Mouse (Mus musculus) hindbrain, postnatal 0 days (tissue): ENCODE measurements around the gene 1810043G02Rik. TPM values are rescaled to one million over a fixed set of nuclear protein-coding genes. Genes with fewer than 3 reads are reported as not detected.
"Not testable (repeated sequence)": the region's sequence is repeated elsewhere in the genome, so short reads cannot be mapped to it uniquely, and the experiment has no call there.

Experiments used
- ATAC-seq: fragments of 200-750 bp; cut with Nextera tagmentation; 2 replicates; pipeline ENCODE4 v1.8.0; 2017; ENCODE audit warnings: mild to moderate bottlenecking, moderate TSS enrichment, moderate library complexity
- DNase-seq: peaks from one replicate; pipeline ENCODE4 v3.0.0-alpha.2; 2015; ENCODE audit warnings: low spot score
- H3K27ac ChIP-seq: fragments of 300-500 bp; sonication (generic); 2 replicates; pipeline ENCODE4 v1.5.1; 2014; ENCODE audit warnings: mild to moderate bottlenecking
- H3K27me3 ChIP-seq: fragments of 300-500 bp; sonication (generic); 2 replicates; pipeline ENCODE4 v1.6.1; 2014; ENCODE audit warnings: low read length, mixed read lengths; ENCODE audit not compliant: insufficient read depth
- H3K36me3 ChIP-seq: fragments of 300-500 bp; sonication (generic); 2 replicates; pipeline ENCODE4 v1.6.1; 2014; ENCODE audit warnings: low read length, mixed read lengths; ENCODE audit not compliant: insufficient read depth
- H3K4me1 ChIP-seq: fragments of 300-500 bp; sonication (generic); 2 replicates; pipeline ENCODE4 v1.6.1; 2014; ENCODE audit warnings: antibody characterized with exemption, low read length, mixed read lengths; ENCODE audit not compliant: insufficient read depth
- H3K4me2 ChIP-seq: fragments of 300-500 bp; sonication (generic); 2 replicates; pipeline ENCODE4 v1.6.1; 2014; ENCODE audit warnings: low read depth, mild to moderate bottlenecking, low read length, moderate library complexity, mixed read lengths
- H3K4me3 ChIP-seq: fragments of 300-500 bp; sonication (generic); 2 replicates; pipeline ENCODE4 v1.5.1; 2014; ENCODE audit warnings: low read length
- H3K9ac ChIP-seq: fragments of 300-500 bp; sonication (generic); replicated peaks from 2 replicates; pipeline ENCODE4 v1.6.1; 2014; ENCODE audit warnings: mild to moderate bottlenecking, low read length, moderate library complexity, mixed read lengths
- H3K9me3 ChIP-seq: fragments of 300-500 bp; sonication (generic); 2 replicates; pipeline ENCODE4 v1.6.1; 2016; ENCODE audit warnings: low read length, mixed read lengths
- CTCF ChIP-seq: IDR thresholded peaks from 2 replicates; pipeline ENCODE4 v1.5.1; 2016; ENCODE audit warnings: antibody characterized with exemption, control low read depth, low read depth
- WGBS: fragments of 180-500 bp; shearing (Covaris S2); extraction: QIAGEN DNeasy Blood & Tissue Kit; methylation state at CpG from one replicate; pipeline ENCODE4 v1.1.7; 2014; 5-methylcytosine and 5-hydroxymethylcytosine counted together
- polyA plus RNA-seq: library from polyadenylated mRNA; unstranded; fragments of >200 nt; fragmentation: Nextera tagmentation; extraction: Ambion mirVana; gene quantifications from 2 replicates; pipeline ENCODE4 v1.2.1, GENCODE M21; 2015
- total RNA-seq: library from RNA; depleted of rRNA; stranded (reverse); fragments of >200 nt; gene quantifications from 2 replicates; pipeline ENCODE4 v1.2.3, GENCODE M21; 2014; rRNA removed

The 1810043G02Rik gene
- total and polyA plus RNA-seq, 2 experiments from 2014 or later, result 58.5 to 75.7 TPM

DNA sequence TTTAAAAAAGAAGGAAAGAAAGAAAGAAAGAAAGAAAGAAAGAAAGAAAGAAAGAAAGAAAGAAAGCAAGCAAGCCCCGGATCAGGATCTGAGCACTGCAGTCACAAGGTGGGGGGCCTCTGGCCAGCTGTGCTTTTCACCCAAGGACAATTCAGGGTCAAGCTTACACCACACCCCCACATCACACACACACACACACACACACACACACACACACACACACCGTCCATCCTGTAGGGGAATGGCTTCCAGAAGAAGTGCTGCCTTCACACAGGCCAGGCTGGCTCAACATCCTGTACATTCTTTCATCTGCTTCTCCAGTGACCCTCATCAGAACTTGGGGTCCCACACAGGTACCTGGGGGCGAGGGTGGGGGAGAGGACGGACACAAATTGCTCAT, 41.0 kb downstream of the 1810043G02Rik start:
- H3K36me3 ChIP-seq, result no peaks in the 10 kb centered on the region
- no peaks in the 10 kb centered on the region for H3K27me3 ChIP-seq
- TF ChIP-seq CTCF, result no peak
- DNase-seq (no peak), ATAC-seq (0 out of 2 replicates have a peak, but pooled peaks have one; percentile 62)
- H3K27ac ChIP-seq, result no peak overlapping the region
- H3K4me3 ChIP-seq, result no peak overlapping the region
- H3K4me1 ChIP-seq, result no peaks in the 10 kb centered on the region
- H3K9ac ChIP-seq, result no peak overlapping the region
- H3K4me2 ChIP-seq, result no peak overlapping the region
- no peaks in the 10 kb centered on the region for H3K9me3 ChIP-seq
- WGBS, result 75% methylated on average over 4 of the region's 4 CpGs

DNA sequence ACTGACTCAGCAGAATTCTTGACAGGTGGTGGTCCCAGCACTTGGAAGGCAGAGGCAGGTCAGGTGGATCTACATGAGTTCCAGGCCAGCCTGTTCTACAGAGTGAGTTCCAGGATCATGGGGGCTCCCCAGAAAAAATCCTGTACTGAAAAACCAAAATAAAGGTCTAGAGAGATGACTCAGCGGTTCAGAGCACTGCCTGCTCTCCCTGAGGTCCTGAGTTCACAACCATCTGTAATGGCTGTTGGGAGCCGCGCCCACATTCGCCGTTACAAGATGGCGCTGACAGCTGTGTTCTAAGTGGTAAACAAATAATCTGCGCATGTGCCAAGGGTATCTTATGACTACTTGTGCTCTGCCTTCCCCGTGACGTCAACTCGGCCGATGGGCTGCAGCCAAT, 41.7 kb downstream of the 1810043G02Rik start:
- not testable (repeated sequence) for DNase-seq, H3K27me3 ChIP-seq, H3K9ac ChIP-seq, H3K27ac ChIP-seq, H3K36me3 ChIP-seq, H3K4me1 ChIP-seq, ATAC-seq, H3K4me2 ChIP-seq, H3K4me3 ChIP-seq, H3K9me3 ChIP-seq
- 97% methylated on average over 6 of the region's 11 CpGs for WGBS

GRCm38 (mm10) chr10:78025453-78025852, 47.1 kb downstream of the 1810043G02Rik start:
- peak; percentile 50 for TF ChIP-seq CTCF
- 63% methylated on average over 6 of the region's 8 CpGs for whole genome bisulfite sequencing
- not testable (repeated sequence) for H3K4me2 ChIP-seq, H3K4me3 ChIP-seq, H3K9ac ChIP-seq, H3K4me1 ChIP-seq, H3K36me3 ChIP-seq, ATAC-seq, H3K27me3 ChIP-seq, H3K9me3 ChIP-seq, H3K27ac ChIP-seq
- DNase-seq, result peak; percentile 23

GRCm38 (mm10) chr10:78028129-78028528, 49.8 kb downstream of the 1810043G02Rik start:
- no peaks in the 10 kb centered on the region for H3K36me3 ChIP-seq
- H3K27me3 ChIP-seq, result no peaks in the 10 kb centered on the region
- ATAC-seq (peak; percentile 83), DNase-seq (peak; percentile 92)
- TF ChIP-seq CTCF, result peak; percentile 98
- no peak overlapping the region for H3K27ac ChIP-seq
- no peaks in the 10 kb centered on the region for H3K4me1 ChIP-seq
- H3K4me2 ChIP-seq, result no peak overlapping the region
- no peaks in the 10 kb centered on the region for H3K9me3 ChIP-seq
- 5% methylated on average over 5 of the region's 5 CpGs for WGBS
- no peak overlapping the region for H3K9ac ChIP-seq
- H3K4me3 ChIP-seq, result no peak overlapping the region

- DNase-seq (no peak), ATAC-seq (no peak)
- Histone ChIP-seq H3K9ac (no peak overlapping the region), H3K36me3 (no peaks in the 10 kb centered on the region), H3K4me3 (no peak overlapping the region), H3K9me3 (no peaks in the 10 kb centered on the region), H3K4me1 (no peaks in the 10 kb centered on the region), H3K27me3 (no peaks in the 10 kb centered on the region), H3K27ac (no peak overlapping the region), H3K4me2 (no peak overlapping the region)
- no peak for TF ChIP-seq CTCF
- 91% methylated on average over 1 of the region's 1 CpGs for WGBS
Measured at GRCm38 (mm10) chr10:78029080-78029479, 50.8 kb downstream of the 1810043G02Rik start.

DNA sequence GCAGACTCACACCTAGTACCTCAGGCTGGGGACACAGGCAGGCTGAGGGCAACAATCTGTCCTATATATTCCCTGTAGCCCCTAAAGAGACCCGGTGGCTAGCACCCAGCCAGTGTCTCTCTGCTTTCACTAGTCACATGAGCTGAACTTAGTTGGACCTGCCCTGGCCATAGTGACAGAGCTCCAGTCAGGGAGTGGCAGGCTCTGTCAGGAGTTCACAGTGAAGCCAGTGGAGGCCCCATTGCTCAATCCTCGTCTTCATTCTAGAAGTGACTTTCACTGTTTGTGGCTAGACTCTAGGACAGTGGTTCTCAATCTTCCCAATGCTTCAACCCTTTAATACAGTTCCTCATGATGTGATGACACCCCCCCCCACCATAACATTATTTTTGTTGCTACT, 53.7 kb downstream of the 1810043G02Rik start:
- no peak for ATAC-seq
- Histone ChIP-seq H3K27ac (no peak overlapping the region), H3K9ac (no peak overlapping the region), H3K9me3 (no peaks in the 10 kb centered on the region), H3K4me3 (no peak overlapping the region), H3K36me3 (no peaks in the 10 kb centered on the region), H3K27me3 (no peaks in the 10 kb centered on the region), H3K4me1 (no peaks in the 10 kb centered on the region), H3K4me2 (no peak overlapping the region)
- no peak for TF ChIP-seq CTCF
- no peak for DNase-seq
- WGBS, result 81% methylated on average over 2 of the region's 2 CpGs

Other genes starting within 250 kb of the 1810043G02Rik start
- not detected in 2 replicates for gene Gm18596, start 235.9 kb upstream of the 1810043G02Rik start, total RNA-seq
- gene Gm18596, start 235.9 kb upstream of the 1810043G02Rik start, polyA plus RNA-seq, result not detected in 2 replicates
- gene Gm9736, start 227.2 kb upstream of the 1810043G02Rik start, total RNA-seq, result not detected in 2 replicates
- not detected in 2 replicates for gene Gm9736, start 227.2 kb upstream of the 1810043G02Rik start, polyA plus RNA-seq
- not detected in 2 replicates for gene Gm3233, start 218.8 kb upstream of the 1810043G02Rik start, total RNA-seq
- gene Gm3233, start 218.8 kb upstream of the 1810043G02Rik start, polyA plus RNA-seq, result not detected in 2 replicates
- gene Gm3238, start 207.2 kb upstream of the 1810043G02Rik start, total RNA-seq, result not detected in 2 replicates
- not detected in 2 replicates for gene Gm3238, start 207.2 kb upstream of the 1810043G02Rik start, polyA plus RNA-seq
- gene Gm7138, start 201.6 kb upstream of the 1810043G02Rik start, total RNA-seq, result not detected in 2 replicates
- not detected in 2 replicates for gene Gm7138, start 201.6 kb upstream of the 1810043G02Rik start, polyA plus RNA-seq
- gene Gm3250, start 196.0 kb upstream of the 1810043G02Rik start, total RNA-seq, result not detected in 2 replicates
- gene Gm3250, start 196.0 kb upstream of the 1810043G02Rik start, polyA plus RNA-seq, result not detected in 2 replicates
- not detected in 2 replicates for gene Gm7137, start 190.3 kb upstream of the 1810043G02Rik start, total RNA-seq
- gene Gm7137, start 190.3 kb upstream of the 1810043G02Rik start, polyA plus RNA-seq, result not detected in 2 replicates
- gene Gm9639, start 183.4 kb upstream of the 1810043G02Rik start, total RNA-seq, result not detected in 2 replicates
- gene Gm9639, start 183.4 kb upstream of the 1810043G02Rik start, polyA plus RNA-seq, result not detected in 2 replicates
- gene Gm19668, start 179.4 kb upstream of the 1810043G02Rik start, total RNA-seq, result not detected in 2 replicates
- gene Gm19668, start 179.4 kb upstream of the 1810043G02Rik start, polyA plus RNA-seq, result not detected in 2 replicates
- not detected in 2 replicates for gene Gm9507, start 166.7 kb upstream of the 1810043G02Rik start, total RNA-seq
- gene Gm9507, start 166.7 kb upstream of the 1810043G02Rik start, polyA plus RNA-seq, result not detected in 2 replicates
- gene Gm2696, start 163.8 kb upstream of the 1810043G02Rik start, total RNA-seq, result not detected in 2 replicates
- gene Gm2696, start 163.8 kb upstream of the 1810043G02Rik start, polyA plus RNA-seq, result not detected in 2 replicates
- not detected in 2 replicates for gene Krtap10-4, start 151.4 kb upstream of the 1810043G02Rik start, total RNA-seq
- not detected in 2 replicates for gene Krtap10-4, start 151.4 kb upstream of the 1810043G02Rik start, polyA plus RNA-seq
- not detected in 2 replicates for gene Krtap10-10, start 142.6 kb upstream of the 1810043G02Rik start, total RNA-seq
- gene Krtap10-10, start 142.6 kb upstream of the 1810043G02Rik start, polyA plus RNA-seq, result not detected in 2 replicates
- not detected in 2 replicates for gene Gm36176, start 131.7 kb upstream of the 1810043G02Rik start, total RNA-seq
- gene Gm36176, start 131.7 kb upstream of the 1810043G02Rik start, polyA plus RNA-seq, result not detected in 2 replicates
- not detected in 2 replicates for gene Gm10318, start 125.7 kb upstream of the 1810043G02Rik start, total RNA-seq
- gene Gm10318, start 125.7 kb upstream of the 1810043G02Rik start, polyA plus RNA-seq, result not detected in 2 replicates
- gene Gm3285, start 116.5 kb upstream of the 1810043G02Rik start, total RNA-seq, result not detected in 2 replicates
- gene Gm3285, start 116.5 kb upstream of the 1810043G02Rik start, polyA plus RNA-seq, result not detected in 2 replicates
- 27.8 and 31.4 TPM in 2 replicates for gene Lrrc3, start 76.0 kb upstream of the 1810043G02Rik start, total RNA-seq
- gene Lrrc3, start 76.0 kb upstream of the 1810043G02Rik start, polyA plus RNA-seq, result 22.1 and 24.3 TPM in 2 replicates
- gene Trpm2, start 8.0 kb upstream of the 1810043G02Rik start, total RNA-seq, result 6.5 and 9.1 TPM in 2 replicates
- gene Trpm2, start 8.0 kb upstream of the 1810043G02Rik start, polyA plus RNA-seq, result 4.6 and 6.8 TPM in 2 replicates
- gene Pfkl, start 31.6 kb downstream of the 1810043G02Rik start, total RNA-seq, result 183 and 208 TPM in 2 replicates
- 96.5 and 101 TPM in 2 replicates for gene Pfkl, start 31.6 kb downstream of the 1810043G02Rik start, polyA plus RNA-seq
- gene Dnmt3l, start 63.4 kb downstream of the 1810043G02Rik start, total RNA-seq, result 0.63 TPM in 1 of 2 replicates, not detected in the other
- 0.13 and 0.44 TPM in 2 replicates for gene Dnmt3l, start 63.4 kb downstream of the 1810043G02Rik start, polyA plus RNA-seq
- gene Aire, start 65.1 kb downstream of the 1810043G02Rik start, total RNA-seq, result 0.14 and 0.99 TPM in 2 replicates
- gene Aire, start 65.1 kb downstream of the 1810043G02Rik start, polyA plus RNA-seq, result 0.05 and 0.30 TPM in 2 replicates
- gene Icosl, start 90.8 kb downstream of the 1810043G02Rik start, total RNA-seq, result 5.1 and 5.3 TPM in 2 replicates
- 1.7 and 1.8 TPM in 2 replicates for gene Icosl, start 90.8 kb downstream of the 1810043G02Rik start, polyA plus RNA-seq
- 110 and 115 TPM in 2 replicates for gene D10Jhu81e, start 191.3 kb downstream of the 1810043G02Rik start, total RNA-seq
- 31.5 and 32.2 TPM in 2 replicates for gene D10Jhu81e, start 191.3 kb downstream of the 1810043G02Rik start, polyA plus RNA-seq
- gene Pwp2, start 206.6 kb downstream of the 1810043G02Rik start, total RNA-seq, result 18.5 and 22.4 TPM in 2 replicates
- 11.3 and 11.7 TPM in 2 replicates for gene Pwp2, start 206.6 kb downstream of the 1810043G02Rik start, polyA plus RNA-seq